Mouse (Mus musculus) neural tube, embryonic 11.5 days (tissue): ENCODE results near the gene Prn. TPM values are rescaled to one million over a fixed set of nuclear protein-coding genes. Genes with fewer than 3 reads are reported as not detected.

Source experiments
- ATAC-seq: fragments of 200-750 bp; cut with Nextera tagmentation; 2 replicates; pipeline ENCODE4 v1.8.0; 2017; ENCODE audit warnings: moderate number of reproducible peaks, mild to moderate bottlenecking, moderate TSS enrichment, moderate library complexity; ENCODE audit not compliant: insufficient read depth, low FRiP score, low TSS enrichment
- DNase-seq: peaks from one replicate; pipeline ENCODE4 v3.0.0-alpha.2; 2015; ENCODE audit warnings: low spot score
- H3K27ac ChIP-seq: fragments of 300-500 bp; sonication (generic); 2 replicates; pipeline ENCODE4 v1.5.1; 2014; ENCODE audit warnings: low read depth, mild to moderate bottlenecking, low read length
- H3K27me3 ChIP-seq: fragments of 300-500 bp; sonication (generic); 2 replicates; pipeline ENCODE4 v1.6.1; 2014; ENCODE audit warnings: mild to moderate bottlenecking, low read length, mixed read lengths; ENCODE audit not compliant: control insufficient read depth, insufficient read depth
- H3K36me3 ChIP-seq: fragments of 300-500 bp; sonication (generic); 2 replicates; pipeline ENCODE4 v1.6.1; 2014; ENCODE audit warnings: mild to moderate bottlenecking, low read length, moderate library complexity, mixed read lengths; ENCODE audit not compliant: control insufficient read depth, insufficient read depth
- H3K4me1 ChIP-seq: fragments of 300-500 bp; sonication (generic); 2 replicates; pipeline ENCODE4 v1.6.1; 2014; ENCODE audit warnings: low read length, mixed read lengths; ENCODE audit not compliant: control insufficient read depth, insufficient read depth
- H3K4me2 ChIP-seq: fragments of 300-500 bp; sonication (generic); 2 replicates; pipeline ENCODE4 v1.6.1; 2014; ENCODE audit warnings: low read depth, mild to moderate bottlenecking, moderate library complexity
- H3K4me3 ChIP-seq: fragments of 300-500 bp; sonication (generic); 2 replicates; pipeline ENCODE4 v1.5.1; 2014; ENCODE audit warnings: low read depth, low read length
- H3K9ac ChIP-seq: fragments of 300-500 bp; sonication (generic); 2 replicates; pipeline ENCODE4 v1.6.1; 2014; ENCODE audit warnings: mild to moderate bottlenecking, low read length
- H3K9me3 ChIP-seq: fragments of 300-500 bp; sonication (generic); 2 replicates; pipeline ENCODE4 v1.6.1; 2016; ENCODE audit warnings: low read length; ENCODE audit not compliant: control insufficient read depth
- WGBS: fragments of 180-500 bp; shearing (Covaris S2); extraction: QIAGEN DNeasy Blood & Tissue Kit; methylation state at CpG from one replicate; pipeline ENCODE4 v1.1.7; 2014; 5-methylcytosine and 5-hydroxymethylcytosine counted together
- polyA plus RNA-seq: library from polyadenylated mRNA; unstranded; fragments of >200 nt; fragmentation: Nextera tagmentation; extraction: Ambion mirVana; gene quantifications from 2 replicates; pipeline ENCODE4 v1.2.1, GENCODE M21; 2014

Prn gene
- polyA plus RNA-seq, 1 experiment from 2014 or later: not detected

DNA sequence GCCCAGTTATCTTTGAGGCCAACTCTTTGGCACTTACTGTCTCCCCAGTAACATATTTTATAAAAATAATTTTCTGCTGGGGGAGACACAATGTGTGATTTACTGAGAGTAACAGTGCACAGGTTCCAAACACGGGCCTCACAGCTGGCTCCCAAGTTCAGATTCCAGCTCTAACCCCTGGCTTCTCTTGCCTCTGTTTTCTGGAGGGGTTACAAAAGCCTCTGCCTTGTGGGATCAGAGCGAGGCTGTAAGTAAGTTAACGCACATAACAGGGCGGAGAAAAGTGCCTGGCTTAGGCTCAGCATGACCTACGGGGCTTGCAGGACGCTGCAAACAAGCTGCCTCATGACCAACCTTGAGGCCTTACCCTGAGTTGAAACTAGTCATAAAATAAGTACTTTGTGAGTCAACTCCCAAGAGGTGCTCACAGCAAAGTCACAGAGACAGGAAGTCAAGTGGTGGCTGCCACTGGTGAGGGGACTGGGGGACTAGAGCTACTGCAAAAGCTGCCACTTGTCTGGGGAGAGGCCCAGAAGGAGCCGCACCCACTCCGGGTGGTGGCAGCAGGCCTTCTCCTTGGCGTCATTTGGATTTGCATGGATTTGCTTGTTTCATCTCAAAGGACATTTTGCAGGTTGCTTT, 94.9 kb downstream of the Prn start:
- no peak for ATAC-seq
- no peak overlapping the region for H3K4me2 ChIP-seq
- H3K27me3 ChIP-seq: no peaks in the 10 kb centered on the region
- no peaks in the 10 kb centered on the region for H3K9me3 ChIP-seq
- DNase-seq: no peak
- no peak overlapping the region for H3K27ac ChIP-seq
- no peak overlapping the region for H3K9ac ChIP-seq
- no peak overlapping the region for H3K4me3 ChIP-seq
- no peaks in the 10 kb centered on the region for H3K4me1 ChIP-seq
- no peaks in the 10 kb centered on the region for H3K36me3 ChIP-seq
- 78% methylated on average over 9 of the region's 9 CpGs for WGBS

DNA sequence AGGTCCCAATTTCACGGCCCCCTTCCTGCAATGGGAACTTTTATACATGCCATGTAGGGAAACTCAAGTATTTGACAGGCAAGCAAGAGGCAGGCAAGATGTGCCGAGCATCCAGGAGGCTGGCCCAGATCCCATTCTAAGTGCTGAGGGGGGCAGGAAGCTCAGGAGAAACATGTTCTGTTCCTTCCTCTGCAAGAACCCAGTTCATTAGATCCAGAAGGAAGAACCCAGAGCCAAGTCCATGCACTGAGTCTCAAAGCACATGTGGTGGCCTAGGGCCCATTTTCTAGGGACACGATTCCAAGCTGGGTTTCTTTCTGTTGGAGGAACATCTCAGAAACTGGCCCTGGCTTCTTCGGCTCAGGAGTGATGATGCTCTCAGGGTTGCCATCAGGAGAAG, 95.7 kb downstream of the Prn start:
- H3K9me3 ChIP-seq: no peaks in the 10 kb centered on the region
- WGBS: 81% methylated on average over 4 of the region's 4 CpGs
- no peak overlapping the region for H3K4me2 ChIP-seq
- H3K4me1 ChIP-seq: no peaks in the 10 kb centered on the region
- no peaks in the 10 kb centered on the region for H3K36me3 ChIP-seq
- no peak overlapping the region for H3K4me3 ChIP-seq
- DNase-seq: no peak
- ATAC-seq: no peak
- no peak overlapping the region for H3K27ac ChIP-seq
- no peaks in the 10 kb centered on the region for H3K27me3 ChIP-seq
- H3K9ac ChIP-seq: no peak overlapping the region

Other genes starting within 250 kb of the Prn start
- gene Erv3, start 50.2 kb upstream of the Prn start, polyA plus RNA-seq: not detected in 2 replicates
- 31.7 and 33.1 TPM in 2 replicates for gene Prnp, start within 50 bp of the Prn start, polyA plus RNA-seq
- 6.2 and 8.5 TPM in 2 replicates for gene Prnd, start 40.9 kb downstream of the Prn start, polyA plus RNA-seq
- gene Rassf2, start 120.3 kb downstream of the Prn start, polyA plus RNA-seq: 26.0 and 27.8 TPM in 2 replicates
- 13.3 and 17.6 TPM in 2 replicates for gene Slc23a2, start 235.2 kb downstream of the Prn start, polyA plus RNA-seq